Mouse (Mus musculus): ENCODE results near the gene Itga5.

- TF ChIP-seq HCFC1 (IDR thresholded peaks at IDR 0.05; ENCODE audit: borderline replicate concordance, insufficient read depth, low read length), result no peak
- no peak for TF ChIP-seq CHD2 (IDR thresholded peaks at IDR 0.05; ENCODE audit: low read depth, low read length)
- TF ChIP-seq ZNF384 (IDR thresholded peaks at IDR 0.05; ENCODE audit: low read depth, low read length), result no peak
- no peak for TF ChIP-seq ZC3H11A (IDR thresholded peaks at IDR 0.05; ENCODE audit: borderline replicate concordance, low read depth, low read length)
- no peak for TF ChIP-seq MAFK (IDR thresholded peaks at IDR 0.05; ENCODE audit: insufficient read depth, low read depth, low read length)
Observed at GRCm38 (mm10) chr15:103304616-103304969, 62.0 kb downstream of the Itga5 start.
